Mouse (Mus musculus) thymus, adult 2 months (tissue): ENCODE measurements at regions not wholly inside any gene's neighbourhood (a gene's known extent, or its start where the extent isn't known, plus 50 kb on each side); places are given as distances from the start of the nearest gene placed in this dataset.

ENCODE experiments used
- CTCF ChIP-seq: fragments of 200-500 bp; IDR thresholded peaks from 2 replicates; pipeline ENCODE4 v1.5.1; 2012; ENCODE audit warnings: mild to moderate bottlenecking, control low read depth, low read length, moderate library complexity, borderline replicate concordance; ENCODE audit not compliant: control insufficient read depth, poor library complexity, insufficient read depth; ENCODE audit errors: extremely low read depth
- POLR2A ChIP-seq: fragments of 200-500 bp; IDR thresholded peaks from 2 replicates; pipeline ENCODE4 v1.6.1; 2012; ENCODE audit warnings: mild to moderate bottlenecking, low read length, control low read depth, moderate library complexity; ENCODE audit not compliant: control insufficient read depth, poor library complexity, insufficient read depth; ENCODE audit errors: extremely low read depth

- TF ChIP-seq CTCF (no peak), POLR2A (no peak)
Observed at GRCm38 (mm10) chr1:125174725-125175124, 260.8 kb downstream of the Actr3 start.
